Mouse (Mus musculus): ENCODE measurements around the gene Dus4l. TPM values are rescaled to one million over a fixed set of nuclear protein-coding genes. Genes with fewer than 3 reads are reported as not detected.

The Dus4l gene
- total RNA-seq, 2 experiments from 2014 or later: 3.0 to 4.8 TPM

DNA sequence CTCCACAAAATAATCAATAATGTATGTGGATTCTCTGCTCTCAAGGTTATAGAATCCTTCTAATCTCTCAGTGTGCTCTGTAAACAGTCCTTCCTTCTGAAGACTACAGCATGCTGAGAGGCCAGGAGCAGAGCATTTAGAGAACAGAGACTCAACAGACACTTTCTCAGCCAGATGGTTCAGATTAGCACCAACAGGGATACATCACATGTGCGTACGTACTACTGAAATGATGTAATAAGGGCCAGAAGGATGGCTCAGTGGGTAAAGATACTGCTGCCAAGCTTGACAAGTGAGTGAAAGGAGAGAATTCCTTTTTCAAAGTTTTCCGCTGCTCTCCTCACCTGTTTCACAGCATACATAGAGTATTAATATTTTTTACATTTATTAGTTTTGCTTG is 49.7 kb downstream of the Dus4l start:
- no peak for DNase-seq
- intact Hi-C loops (cut with DNase I; ENCODE audit: low total_unique reads): no loop called here

- intact Hi-C loops (cut with DNase I; ENCODE audit: low total_unique reads): no loop called here
- DNase-seq: no peak
Observed at GRCm38 (mm10) chr12:31603586-31603985, 51.0 kb downstream of the Dus4l start.

- intact Hi-C loops (cut with DNase I; ENCODE audit: low total_unique reads): no loop called here
- no peak for DNase-seq
Observed at GRCm38 (mm10) chr12:31594296-31594695, 60.3 kb downstream of the Dus4l start.

DNA sequence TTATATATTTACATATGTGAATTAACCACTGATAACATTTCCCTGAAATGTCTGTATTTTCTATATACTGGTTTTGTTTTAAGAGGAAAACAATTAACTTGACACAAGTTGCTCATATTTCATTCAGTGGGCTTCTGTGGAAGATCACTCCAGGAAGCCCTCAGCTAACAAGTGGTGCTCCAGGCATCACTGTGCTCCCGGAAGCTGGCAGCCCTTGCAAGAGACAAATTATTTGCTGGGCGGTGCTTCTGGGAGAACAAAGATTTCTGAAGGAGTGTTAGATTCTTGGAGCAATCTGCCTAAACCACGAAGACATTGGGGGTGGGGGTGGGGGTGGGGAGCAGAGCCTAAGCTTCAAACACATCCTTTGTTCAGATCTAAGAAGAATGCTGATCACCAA is 62.6 kb downstream of the Dus4l start:
- DNase-seq: no peak
- intact Hi-C loops (cut with DNase I; ENCODE audit: low total_unique reads): no loop called here

Other genes with a start within 250 kb of the Dus4l start
- 1 to 10 TPM; 7.1 to 8.0 TPM for gene Cbll1, start 155.2 kb downstream of the Dus4l start, total RNA-seq (2021)
- not detected for gene Slc26a4, start 94.9 kb downstream of the Dus4l start, total RNA-seq (2021)
- gene Bcap29, start 20.2 kb downstream of the Dus4l start, total RNA-seq (2021): 10 to 100 TPM; 25.6 to 26.9 TPM
- gene Cog5, start within 50 bp of the Dus4l start, total RNA-seq (2021): 10 to 100 TPM; 20.1 to 22.6 TPM
- not detected for gene Gpr22, start 59.1 kb upstream of the Dus4l start, total RNA-seq (2021)